Mouse (Mus musculus) c-Kit-positive CD71-negative TER-119-negative erythroid progenitor cells, embryonic 14.5 days (primary cell): ENCODE data around the gene Nxph3.

Source experiments
- DNase-seq: peaks from one replicate; pipeline ENCODE4 v3.0.0-alpha.2; 2013; ENCODE audit warnings: low read depth

The Nxph3 gene

DNA sequence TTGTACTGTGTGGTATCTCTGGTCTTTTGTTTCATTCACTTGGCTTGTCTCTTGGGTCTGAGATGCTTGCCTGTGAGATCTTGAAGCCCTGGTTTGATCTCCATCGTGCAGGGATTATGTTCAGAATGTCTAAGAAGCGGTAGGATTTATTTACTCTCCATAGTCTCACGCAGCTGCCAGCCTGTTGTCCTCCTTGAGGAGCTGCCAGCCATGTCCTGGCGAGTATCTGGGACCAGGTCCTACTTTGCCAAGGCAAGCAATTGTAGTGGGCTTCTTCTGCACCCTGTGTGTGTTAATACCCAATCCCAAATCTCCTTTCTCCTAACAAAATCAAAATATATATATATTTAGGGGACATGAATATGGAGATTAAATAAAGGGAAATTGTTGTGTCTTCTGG lies 21.4 kb downstream of the Nxph3 start:
- DNase-seq, result no peak

DNA sequence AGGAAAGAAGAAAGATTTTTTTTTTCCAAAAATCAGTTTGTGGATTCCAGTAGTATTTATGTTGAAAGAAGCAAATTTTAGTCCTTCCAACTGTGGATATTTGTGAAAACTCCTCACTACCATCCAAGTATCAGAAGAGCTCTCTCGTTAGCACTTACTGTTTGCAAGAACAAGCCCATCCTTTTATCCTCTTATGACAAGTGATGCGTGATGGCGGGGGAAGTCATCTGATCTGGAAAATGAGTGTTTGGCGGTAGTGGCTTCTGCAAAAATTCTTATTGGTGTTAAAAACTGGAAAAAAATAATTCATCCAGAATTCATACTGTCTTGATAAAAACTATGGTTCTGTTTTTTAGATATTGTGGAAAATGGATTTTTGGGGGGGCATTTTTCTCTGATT lies 22.1 kb downstream of the Nxph3 start:
- no peak for DNase-seq

DNA sequence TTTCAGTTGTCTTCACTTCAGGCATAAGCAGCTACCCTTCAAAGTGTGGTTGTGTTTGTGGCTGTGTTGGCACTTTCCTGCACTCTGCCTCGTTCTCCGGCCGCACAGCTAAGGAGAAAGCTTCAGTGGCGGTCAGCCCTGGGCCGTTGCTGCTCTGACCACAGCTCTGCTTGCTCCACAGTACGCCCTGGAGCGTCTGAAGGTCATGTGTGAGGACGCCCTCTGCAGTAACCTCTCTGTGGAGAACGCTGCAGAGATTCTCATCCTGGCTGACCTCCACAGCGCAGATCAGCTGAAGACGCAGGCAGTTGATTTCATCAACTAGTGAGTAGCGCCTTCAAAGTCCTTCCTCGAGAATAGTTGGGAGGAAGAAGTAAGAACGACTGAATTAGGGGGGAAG lies 24.3 kb downstream of the Nxph3 start:
- no peak for DNase-seq

DNA sequence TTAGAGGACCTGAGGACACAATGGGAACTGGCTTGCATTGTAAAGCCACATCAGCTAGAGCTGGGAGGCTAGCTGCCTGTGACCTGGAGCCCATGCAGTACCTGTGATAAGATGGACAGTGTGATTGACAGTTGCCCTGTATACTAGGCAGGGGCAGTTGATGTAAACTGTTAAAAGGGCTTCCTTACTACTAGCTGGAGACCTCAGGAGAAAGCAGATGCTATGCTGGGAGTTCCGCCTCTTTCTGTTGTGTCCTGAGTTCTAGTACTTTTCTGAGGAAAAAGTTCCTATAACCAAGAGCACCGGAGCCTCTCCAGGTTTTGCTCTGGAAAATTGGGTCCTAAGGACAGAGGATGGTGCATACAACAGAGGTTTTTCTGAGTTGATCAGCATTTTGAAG lies 27.1 kb downstream of the Nxph3 start:
- no peak for DNase-seq

DNA sequence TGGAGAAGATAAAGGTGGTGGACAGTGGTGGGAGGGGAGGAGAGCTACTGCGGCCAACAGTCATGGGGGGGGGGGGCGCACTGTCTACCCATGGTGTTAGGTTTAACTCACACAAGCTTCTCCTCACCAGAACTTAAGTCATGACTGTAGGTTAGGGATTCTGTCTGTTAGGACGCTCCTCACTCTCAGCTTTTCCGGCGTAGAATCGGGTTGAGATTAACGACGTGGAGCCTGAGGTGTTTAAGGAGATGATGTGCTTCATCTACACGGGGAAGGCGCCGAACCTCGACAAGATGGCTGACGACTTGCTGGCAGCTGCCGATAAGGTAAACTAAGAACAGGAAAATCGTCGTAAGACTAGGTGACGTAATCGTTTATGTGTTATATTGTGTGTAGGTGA lies 28.7 kb downstream of the Nxph3 start:
- DNase-seq, result no peak

DNA sequence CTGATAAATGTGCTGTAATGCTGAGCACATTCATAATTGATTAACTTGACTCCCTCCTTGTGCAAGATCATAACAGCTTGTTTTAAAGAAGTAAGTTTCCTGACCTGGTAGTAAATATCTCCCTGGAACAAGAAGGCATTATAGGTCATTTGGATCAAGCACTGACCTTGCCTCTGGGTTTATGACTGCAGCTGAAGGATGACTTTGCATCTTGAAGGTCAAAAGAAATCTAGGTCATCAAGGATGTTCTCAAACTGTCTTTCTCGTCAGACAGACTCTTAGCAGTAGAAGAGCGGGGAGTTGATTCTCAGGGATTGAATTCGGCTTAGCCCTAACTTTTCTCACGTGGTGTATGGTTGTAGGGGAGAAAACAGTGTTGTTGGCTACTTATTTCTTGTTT lies 33.7 kb downstream of the Nxph3 start:
- DNase-seq, result no peak

DNA sequence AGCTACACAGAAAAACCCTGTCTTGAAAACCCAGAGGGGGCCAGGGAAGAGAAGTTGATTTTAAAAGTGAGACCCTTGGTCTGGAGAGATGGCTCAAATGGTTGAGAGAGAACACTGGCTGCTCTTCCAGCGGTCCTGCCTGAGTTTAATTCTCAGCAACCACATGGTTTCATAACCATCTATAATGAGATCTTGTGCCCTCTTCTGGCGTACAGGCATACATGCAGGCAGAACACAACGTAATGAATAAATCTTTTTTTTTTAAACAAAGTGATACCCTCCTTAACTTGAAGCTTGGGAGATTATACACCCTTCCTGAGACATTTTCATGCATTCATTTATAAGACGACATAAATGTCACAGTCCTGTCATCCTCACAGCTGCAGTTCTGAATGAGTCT lies 34.9 kb downstream of the Nxph3 start:
- no peak for DNase-seq

DNA sequence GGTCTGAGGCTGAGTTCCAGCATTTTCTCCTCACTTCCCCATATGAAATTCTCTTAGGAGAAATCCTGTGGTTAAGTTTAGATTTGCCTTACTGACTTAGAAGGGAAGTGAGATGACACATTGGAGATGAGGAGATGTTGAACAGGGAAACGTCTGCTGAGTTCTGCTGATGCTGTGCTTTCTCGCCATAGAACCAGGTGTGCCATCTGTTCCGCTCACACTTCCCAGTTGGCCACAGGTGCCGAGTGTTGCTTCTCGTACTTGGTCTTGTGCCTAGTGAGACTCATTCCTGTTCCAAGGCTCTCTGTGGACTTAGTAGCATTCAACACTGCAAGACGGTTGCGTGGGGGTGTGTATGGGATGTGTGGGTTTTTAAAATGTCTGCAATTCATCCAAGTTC lies 38.0 kb downstream of the Nxph3 start:
- no peak for DNase-seq

DNA sequence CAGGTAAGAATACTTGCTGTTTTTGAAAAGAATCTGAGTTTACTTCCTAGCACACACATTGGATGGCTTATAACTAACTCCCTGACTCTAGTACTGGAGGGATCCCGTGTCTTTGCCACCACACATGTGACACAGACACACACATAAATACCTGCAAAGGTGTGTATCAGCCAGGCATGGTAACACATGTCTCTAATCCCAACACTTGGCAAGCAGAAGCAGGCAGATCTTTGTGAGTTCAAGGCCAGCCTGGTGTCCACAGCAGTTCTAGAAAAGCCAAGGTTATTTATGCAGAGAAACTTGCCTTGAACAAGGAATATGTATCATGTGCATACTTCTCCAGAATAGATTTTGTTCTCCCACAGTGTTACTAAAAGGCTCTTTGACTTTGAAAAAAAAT lies 40.9 kb downstream of the Nxph3 start:
- DNase-seq, result no peak

DNA sequence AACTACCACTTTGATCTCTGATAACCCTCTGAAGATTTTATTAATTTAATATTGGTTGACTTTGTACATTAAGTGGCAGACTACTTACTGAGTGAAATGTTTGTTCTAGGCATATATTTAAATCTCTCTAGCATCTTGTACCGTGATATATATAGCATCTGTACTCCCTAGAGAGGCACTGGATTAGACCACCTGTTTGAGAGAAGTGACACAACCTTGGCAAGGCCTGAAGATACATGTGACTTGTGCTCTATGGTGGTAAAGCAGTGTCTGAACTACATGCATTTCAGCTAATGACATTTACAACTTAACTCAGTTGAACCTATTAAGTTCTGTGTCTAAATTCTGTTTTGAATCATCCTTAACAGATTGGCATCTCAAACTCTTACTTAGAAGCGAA lies 41.4 kb downstream of the Nxph3 start:
- DNase-seq, result no peak

DNA sequence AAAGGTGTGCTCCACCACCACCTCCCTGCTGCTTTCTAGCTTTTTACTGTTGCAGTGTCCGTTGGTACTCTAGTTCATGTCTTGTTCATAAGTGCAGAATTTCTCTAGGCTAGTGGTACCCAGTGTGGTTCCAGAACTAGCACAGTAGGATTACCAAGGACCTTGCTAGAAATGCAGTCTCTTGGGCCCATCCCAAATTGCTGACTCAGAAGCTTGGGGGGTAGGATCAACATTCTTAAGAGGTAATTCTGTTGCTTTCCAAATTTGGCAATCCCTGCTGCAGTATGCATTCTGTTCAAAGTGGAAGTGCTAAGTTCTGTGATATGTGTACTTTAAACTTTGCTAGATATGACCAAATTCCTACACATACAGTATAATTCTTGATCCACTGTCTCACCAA lies 46.6 kb downstream of the Nxph3 start:
- DNase-seq, result no peak

DNA sequence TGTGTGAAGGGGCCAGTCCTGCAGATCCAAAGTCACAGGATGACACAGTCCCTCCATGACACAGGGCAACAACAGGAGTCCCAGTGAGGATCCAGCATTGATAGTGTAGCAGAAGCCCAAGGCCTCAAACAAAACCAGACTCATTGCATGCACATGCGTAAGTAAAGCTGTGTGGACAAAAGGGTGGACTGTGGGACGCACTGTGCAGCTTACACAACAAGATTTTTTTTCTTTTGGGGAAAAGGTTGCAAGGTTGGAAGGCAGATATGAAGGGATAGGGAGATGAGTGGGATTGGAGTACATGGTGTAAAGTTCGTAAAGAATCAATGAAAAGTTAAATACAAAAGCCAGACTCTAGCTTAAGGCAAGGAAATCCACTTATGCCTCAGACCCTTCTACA lies 52.2 kb downstream of the Nxph3 start:
- no peak for DNase-seq

DNA sequence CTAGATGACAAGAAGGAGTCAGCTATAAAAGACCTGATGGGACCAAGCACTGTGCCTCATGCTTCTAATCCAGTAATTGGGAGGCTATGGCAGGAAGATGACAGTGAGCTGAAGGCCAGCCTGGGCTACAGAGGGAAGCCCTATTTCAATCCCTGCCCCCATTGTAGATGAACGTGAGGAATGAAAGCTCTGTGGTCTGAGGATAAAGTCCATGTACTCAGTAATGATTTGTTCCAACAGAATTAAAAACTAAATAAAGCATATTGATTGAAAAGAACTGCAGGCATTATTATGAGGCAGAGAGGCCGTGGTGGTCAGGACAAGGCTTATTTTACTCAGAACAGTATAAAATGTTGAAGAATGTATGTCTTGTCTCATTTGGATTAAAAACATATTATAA lies 53.5 kb downstream of the Nxph3 start:
- DNase-seq, result no peak
